Mouse (Mus musculus): ENCODE results near the gene Rims1.

- TF ChIP-seq POLR2A (IDR thresholded peaks at IDR 0.05; ENCODE audit: insufficient read depth, low read depth, low read length) (no peak), CTCF (IDR thresholded peaks at IDR 0.05) (peak; percentile 67), EP300 (IDR thresholded peaks at IDR 0.05; ENCODE audit: insufficient read depth, low read depth, low read length) (no peak)
Observed at GRCm38 (mm10) chr1:22487270-22487864, 318.4 kb downstream of the Rims1 start.
